Mouse (Mus musculus) neural tube, embryonic 10.5 days (tissue): ENCODE results near the gene Dlg4.

Experiments
- DNase-seq: peaks from one replicate; pipeline ENCODE4 v3.0.0-alpha.2; 2017; ENCODE audit warnings: low spot score; ENCODE audit errors: extremely low spot score

The Dlg4 gene

DNA sequence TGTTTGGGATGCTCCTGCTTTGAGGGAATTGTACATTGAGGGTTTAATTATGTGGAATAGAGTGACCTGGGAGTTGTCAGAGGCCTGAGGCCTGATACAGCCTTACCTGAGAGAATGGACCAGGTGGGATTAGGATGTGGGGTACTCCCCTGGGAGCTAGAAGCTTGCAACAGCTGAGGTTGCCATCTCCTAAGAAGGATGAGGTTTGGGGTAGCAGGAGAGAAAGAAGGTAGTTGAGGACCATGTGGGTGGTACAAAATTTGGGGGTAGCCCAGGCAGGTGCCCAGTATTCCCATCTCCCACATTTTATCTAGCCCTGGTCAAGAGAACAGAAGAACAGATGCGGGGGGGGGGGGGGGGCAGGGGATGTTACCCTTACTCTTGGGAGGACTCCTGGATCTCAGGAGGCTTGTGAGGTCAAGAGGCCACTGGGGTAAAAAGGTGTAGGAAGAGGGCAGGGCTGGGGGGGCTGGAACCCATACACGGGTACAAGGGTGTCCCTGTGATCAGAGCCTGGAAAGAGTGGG, 2.8 kb downstream of the Dlg4 start:
- DNase-seq: no peak

- no peak for DNase-seq
Observed at GRCm38 (mm10) chr11:70020022-70020631, 3.4 kb downstream of the Dlg4 start.

GRCm38 (mm10) chr11:70020731-70021263, 4.1 kb downstream of the Dlg4 start:
- peak; percentile 77 for DNase-seq

GRCm38 (mm10) chr11:70021264-70022132, 4.8 kb downstream of the Dlg4 start:
- peak; percentile 99 for DNase-seq

- DNase-seq: peak; percentile 63
Observed at GRCm38 (mm10) chr11:70023481-70024150, 6.9 kb downstream of the Dlg4 start.

DNA sequence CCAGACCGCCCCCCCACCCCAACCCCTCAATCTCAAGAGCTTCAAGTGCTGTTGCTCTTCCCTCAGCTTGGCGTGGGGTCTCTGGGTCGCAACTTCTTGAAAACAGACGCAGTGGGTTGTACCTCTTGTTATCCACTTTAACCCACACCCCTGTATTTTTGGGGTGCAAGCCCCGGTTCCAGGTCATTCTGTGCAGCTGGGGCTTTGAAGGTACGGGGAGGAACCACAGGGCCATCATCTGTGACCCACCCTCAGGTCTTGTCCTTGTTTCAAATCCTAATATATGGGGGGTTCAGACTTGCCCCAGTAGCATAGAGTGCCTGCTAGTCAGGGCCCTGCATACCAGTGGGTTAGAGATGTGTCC, 7.4 kb downstream of the Dlg4 start:
- no peak for DNase-seq

DNA sequence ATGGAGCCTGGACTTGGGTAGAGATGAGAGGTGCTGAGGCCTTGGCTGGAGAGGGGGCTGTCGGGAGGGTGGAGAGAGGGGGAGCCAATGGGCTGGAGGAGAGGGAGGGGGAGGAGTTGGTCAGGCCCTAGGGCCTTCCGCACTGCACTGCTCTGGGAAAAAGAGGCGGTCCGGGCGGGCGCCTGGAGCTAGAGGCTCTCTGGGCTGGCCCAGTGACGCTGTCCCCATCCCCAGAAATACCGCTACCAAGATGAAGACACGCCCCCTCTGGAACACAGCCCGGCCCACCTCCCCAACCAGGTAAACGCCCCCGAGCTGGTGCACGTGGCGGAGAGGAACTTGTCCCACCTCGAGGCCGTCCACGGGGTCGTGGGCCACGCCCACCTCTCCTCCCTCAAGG, 9.9 kb downstream of the Dlg4 start:
- DNase-seq: peak; percentile 56

- DNase-seq: no peak
Observed at GRCm38 (mm10) chr11:70027397-70027796, 10.7 kb downstream of the Dlg4 start.

DNA sequence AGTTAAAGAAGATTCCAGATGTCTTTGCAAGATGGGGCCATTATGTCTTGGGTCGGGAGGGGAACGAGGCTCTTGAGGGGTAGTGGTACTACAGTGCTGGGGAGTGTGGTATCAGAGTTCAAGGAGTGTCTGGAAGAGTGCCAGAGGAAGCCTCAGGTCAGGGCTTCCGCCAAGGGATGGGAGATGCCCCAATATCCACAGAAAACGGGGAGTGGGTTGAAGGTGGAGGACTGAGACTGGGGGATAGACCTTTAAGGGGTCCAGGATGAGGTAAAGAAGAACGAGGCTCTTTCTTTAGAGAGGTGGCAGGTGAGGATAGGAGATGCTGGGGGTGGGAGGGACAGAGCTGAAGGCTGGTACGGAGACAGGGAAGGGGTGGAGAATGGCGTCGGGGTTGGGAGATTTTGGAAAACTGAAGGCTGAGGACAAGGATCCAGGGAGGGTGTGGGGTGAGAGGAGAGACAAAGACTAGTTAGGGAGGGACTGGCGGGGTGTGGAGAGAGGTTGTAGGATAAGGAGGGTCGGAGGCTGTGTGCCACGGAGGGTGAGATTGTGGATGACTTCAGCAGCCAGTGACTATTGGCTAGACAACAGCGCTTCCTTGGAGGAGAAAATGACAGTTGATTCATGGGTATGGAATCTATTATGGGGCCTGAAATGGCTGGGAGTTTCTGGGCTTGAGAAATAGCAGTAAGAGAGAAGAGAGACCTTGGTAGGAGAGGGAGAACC, 11.8 kb downstream of the Dlg4 start:
- DNase-seq: no peak

DNA sequence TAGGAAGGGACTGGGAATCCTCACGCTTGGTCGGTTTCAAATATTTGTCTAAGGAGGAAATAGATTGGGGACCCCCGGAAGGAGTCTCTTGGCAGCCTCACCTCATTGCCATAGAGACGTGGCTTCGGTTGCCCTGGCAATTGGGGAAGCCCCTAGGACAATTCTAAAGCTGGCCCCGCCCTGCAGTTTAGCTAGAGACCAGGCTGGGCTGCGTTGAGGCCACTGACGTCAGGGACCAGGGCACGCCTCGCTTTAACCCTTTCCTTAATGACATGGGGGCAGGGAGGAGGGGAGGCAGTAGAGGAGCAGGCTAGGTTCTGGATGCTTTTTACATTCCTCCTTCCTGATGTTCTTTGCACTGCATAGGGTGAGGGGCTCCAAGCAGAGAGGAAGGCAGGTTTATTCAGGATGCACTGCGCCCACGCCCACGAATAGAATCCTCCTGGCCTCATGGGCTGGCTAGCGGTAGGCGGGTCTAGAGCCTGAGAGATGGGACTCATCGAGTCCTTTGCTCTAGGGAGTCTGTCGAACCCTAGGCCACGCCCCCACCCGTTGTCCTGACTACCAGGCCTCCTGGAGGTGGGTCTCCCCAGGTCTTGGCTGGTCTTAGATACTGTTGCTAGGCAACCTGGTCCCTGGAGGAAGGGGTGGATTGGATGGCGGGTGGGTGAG, 12.5 kb downstream of the Dlg4 start:
- DNase-seq: peak; percentile 96

- DNase-seq: no peak
Observed at GRCm38 (mm10) chr11:70029829-70030550, 13.2 kb downstream of the Dlg4 start.

- DNase-seq: no peak
Observed at GRCm38 (mm10) chr11:70030651-70031320, 14.0 kb downstream of the Dlg4 start.

- no peak for DNase-seq
Observed at GRCm38 (mm10) chr11:70031321-70031670, 14.6 kb downstream of the Dlg4 start.

DNA sequence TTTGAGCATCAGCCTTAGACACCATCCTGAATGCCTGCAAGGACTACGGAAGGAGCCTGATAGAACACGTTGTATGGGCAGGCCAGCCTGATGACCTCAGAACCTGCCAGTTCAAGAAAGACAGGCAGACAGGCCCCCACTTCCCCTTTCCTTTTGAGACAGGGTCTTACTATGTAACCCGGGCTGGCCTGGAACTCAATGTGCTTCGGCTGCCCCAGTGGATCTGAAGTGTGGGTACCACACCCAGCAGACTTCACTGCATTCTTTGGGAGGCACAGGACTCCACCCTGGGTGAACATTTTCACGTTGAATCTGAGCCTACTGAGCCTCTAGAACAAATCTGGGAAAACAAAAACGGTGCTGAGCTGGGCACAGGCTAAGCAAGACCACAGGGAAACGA, 21.4 kb downstream of the Dlg4 start:
- no peak for DNase-seq

GRCm38 (mm10) chr11:70039631-70040030, 22.9 kb downstream of the Dlg4 start:
- DNase-seq: no peak

DNA sequence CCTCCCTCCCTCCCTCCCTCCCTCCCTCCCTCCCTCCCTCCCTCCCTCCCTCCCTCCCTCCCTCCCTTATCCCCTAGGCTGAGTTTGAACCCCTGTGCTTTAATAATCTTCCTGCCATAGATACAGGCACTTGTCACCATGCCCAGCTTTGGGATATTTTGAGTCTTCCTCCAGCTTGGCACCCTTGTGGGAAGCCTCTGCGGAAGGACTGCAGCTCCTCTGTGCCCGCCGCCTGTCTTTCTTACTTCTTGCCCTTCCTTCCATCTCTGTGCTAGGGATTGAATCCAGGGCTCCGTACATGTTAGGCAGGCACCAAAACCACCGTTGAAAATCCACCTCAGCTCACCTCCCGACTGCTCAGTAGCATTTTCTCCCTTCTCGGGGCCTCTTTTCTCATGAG, 23.4 kb downstream of the Dlg4 start:
- no peak for DNase-seq

DNA sequence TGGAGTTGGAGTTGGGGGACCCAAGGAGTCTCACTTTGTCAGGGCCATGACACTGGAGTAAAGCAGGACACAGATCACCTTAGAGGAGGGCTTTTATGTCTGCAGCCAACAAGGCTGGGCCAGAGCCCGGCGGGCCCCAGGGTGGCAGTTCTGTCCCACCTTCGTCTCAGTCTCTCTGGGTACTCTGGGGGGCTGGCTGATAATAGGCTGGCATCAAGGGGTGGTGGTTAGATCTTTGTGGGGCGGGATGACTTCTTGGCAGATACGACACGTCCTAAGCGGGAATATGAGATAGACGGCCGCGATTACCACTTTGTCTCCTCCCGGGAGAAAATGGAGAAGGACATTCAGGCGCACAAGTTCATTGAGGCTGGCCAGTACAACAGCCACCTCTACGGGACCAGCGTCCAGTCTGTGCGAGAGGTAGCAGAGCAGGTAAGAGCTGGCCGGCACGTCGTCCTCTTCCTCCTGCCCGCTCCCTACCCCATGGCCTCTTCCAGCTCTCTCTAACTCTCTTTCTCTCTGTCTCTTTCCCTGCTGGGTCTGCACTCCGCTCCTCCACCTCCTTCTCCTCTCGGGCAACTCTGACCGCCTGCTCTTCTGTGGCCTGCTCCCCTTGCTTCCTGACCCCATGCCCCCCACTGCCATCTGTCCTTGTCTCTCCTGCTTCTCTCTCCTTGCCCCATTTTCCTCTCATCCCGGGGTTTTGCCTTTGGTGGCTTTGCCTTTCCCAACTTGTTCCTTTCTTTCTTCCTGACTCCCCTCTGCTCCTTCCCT, 25.8 kb downstream of the Dlg4 start:
- DNase-seq: no peak

DNA sequence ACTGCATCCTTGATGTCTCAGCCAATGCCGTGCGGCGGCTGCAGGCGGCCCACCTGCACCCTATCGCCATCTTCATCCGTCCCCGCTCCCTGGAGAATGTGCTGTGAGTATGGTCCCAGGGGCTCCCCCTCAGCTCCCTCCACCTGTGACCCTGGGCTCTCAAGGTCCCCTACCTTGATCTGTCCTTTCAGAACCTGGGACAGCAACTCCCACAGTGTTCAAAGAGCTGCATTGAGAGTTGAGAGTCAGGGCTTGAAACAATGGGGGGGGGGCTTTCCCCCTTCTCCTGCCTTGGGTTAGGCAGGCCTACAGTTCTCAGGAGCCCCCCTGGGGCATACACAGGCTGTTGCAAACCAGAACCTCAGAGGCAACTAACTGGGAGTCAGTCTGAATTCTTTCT, 26.9 kb downstream of the Dlg4 start:
- no peak for DNase-seq

- DNase-seq: no peak
Observed at GRCm38 (mm10) chr11:70045435-70045834, 28.7 kb downstream of the Dlg4 start.
